13 mouse cellular contexts compared by ENCODE assay signal in genomic region chr13:51016956-51017703, GRCm38 (mm10).
A peak's percentile ranks its signal among the peaks of the same experiment; 100 is the strongest.
DNase-seq lines count a peak whose midpoint lies in the region; ATAC-seq and TF ChIP-seq lines count a peak whose summit lies in the region.
"Had no signal": no experiment of that assay in that cellular context is flagged by ENCODE, and none has a peak within 500 bp of the region (broad histone marks: within the 10 kb centered on the region; RNA-seq: fewer than 3 reads in every experiment).

No protein-coding gene starts in this region.

- no peaks in the 10 kb centered on the region for H3K27me3 ChIP-seq in forebrain, embryonic 10.5 days (ENCODE audit: poor library complexity, severe bottlenecking)
- no peaks in the 10 kb centered on the region for H3K27me3 ChIP-seq in forebrain, embryonic 14.5 days (replicated peaks; ENCODE audit: control insufficient read depth, insufficient read depth, low read length)
- no peaks in the 10 kb centered on the region for H3K27me3 ChIP-seq in midbrain, embryonic 10.5 days (ENCODE audit: low read depth, poor library complexity, severe bottlenecking)
- no peaks in the 10 kb centered on the region for H3K27me3 ChIP-seq in midbrain, embryonic 15.5 days (replicated peaks)
- H3K27me3 ChIP-seq in kidney, postnatal 0 days (ENCODE audit: insufficient read depth, low read length): no peaks in the 10 kb centered on the region
- H3K27me3 ChIP-seq: heart, embryonic 12.5 days; liver, embryonic 13.5 days had no signal

- H3K36me3 ChIP-seq in forebrain, embryonic 10.5 days (replicated peaks): no peaks in the 10 kb centered on the region
- H3K36me3 ChIP-seq in forebrain, embryonic 14.5 days (ENCODE audit: control insufficient read depth, insufficient read depth, low read length): no peaks in the 10 kb centered on the region
- H3K36me3 ChIP-seq in midbrain, embryonic 10.5 days: no peaks in the 10 kb centered on the region
- no peaks in the 10 kb centered on the region for H3K36me3 ChIP-seq in midbrain, embryonic 15.5 days (replicated peaks)
- H3K36me3 ChIP-seq in kidney, postnatal 0 days (ENCODE audit: insufficient read depth, low read length): no peaks in the 10 kb centered on the region
- H3K36me3 ChIP-seq: heart, embryonic 12.5 days; liver, embryonic 13.5 days had no signal

- H3K4me3 ChIP-seq in forebrain, embryonic 10.5 days: no peak overlapping the region
- H3K4me3 ChIP-seq in forebrain, embryonic 14.5 days (ENCODE audit: low read depth, low read length): no peak overlapping the region
- H3K4me3 ChIP-seq in midbrain, embryonic 10.5 days: no peak overlapping the region
- H3K4me3 ChIP-seq in midbrain, embryonic 15.5 days: no peak overlapping the region
- no peak overlapping the region for H3K4me3 ChIP-seq in kidney, postnatal 0 days (replicated peaks; ENCODE audit: low read depth, low read length)
- H3K4me3 ChIP-seq: heart, embryonic 12.5 days; liver, embryonic 13.5 days had no signal

- no peak for TF ChIP-seq CTCF in kidney, postnatal 0 days (IDR thresholded peaks at IDR 0.05; ENCODE audit: low read depth)

- H3K4me1 ChIP-seq in forebrain, embryonic 10.5 days: peaks cover 21% of the 10 kb centered on the region
- H3K4me1 ChIP-seq in forebrain, embryonic 14.5 days (ENCODE audit: control insufficient read depth, insufficient read depth, low read length): no peaks in the 10 kb centered on the region
- peaks cover 16% of the 10 kb centered on the region for H3K4me1 ChIP-seq in midbrain, embryonic 10.5 days
- H3K4me1 ChIP-seq in midbrain, embryonic 15.5 days: no peaks in the 10 kb centered on the region; the same call in 1 of the 2 replicates
- H3K4me1 ChIP-seq in kidney, postnatal 0 days (replicated peaks; ENCODE audit: insufficient read depth, low read length): peaks cover 5% of the 10 kb centered on the region
- H3K4me1 ChIP-seq: liver, embryonic 13.5 days had no signal

- H3K4me2 ChIP-seq in forebrain, embryonic 14.5 days (ENCODE audit: low read length): no peak overlapping the region
- no peak overlapping the region for H3K4me2 ChIP-seq in midbrain, embryonic 15.5 days
- H3K4me2 ChIP-seq in kidney, postnatal 0 days (ENCODE audit: low read length): peak overlapping the region; percentile 3; the same call in 1 of the 2 replicates
- H3K4me2 ChIP-seq: heart, embryonic 12.5 days; liver, embryonic 13.5 days; midbrain, embryonic 11.5 days had no signal

- 78% methylated on average over 16 of the region's 16 CpGs for WGBS in forebrain, embryonic 10.5 days
- 77% methylated on average over 16 of the region's 16 CpGs for WGBS in forebrain, embryonic 14.5 days
- WGBS in midbrain, embryonic 10.5 days: 80% methylated on average over 16 of the region's 16 CpGs
- WGBS in midbrain, embryonic 15.5 days: 81% methylated on average over 16 of the region's 16 CpGs
- WGBS in kidney, postnatal 0 days: 68% methylated on average over 16 of the region's 16 CpGs

- H3K9me3 ChIP-seq in forebrain, embryonic 10.5 days: no peaks in the 10 kb centered on the region
- no peaks in the 10 kb centered on the region for H3K9me3 ChIP-seq in forebrain, embryonic 14.5 days (replicated peaks; ENCODE audit: control insufficient read depth, low read length)
- H3K9me3 ChIP-seq in midbrain, embryonic 10.5 days (replicated peaks): no peaks in the 10 kb centered on the region
- no peaks in the 10 kb centered on the region for H3K9me3 ChIP-seq in midbrain, embryonic 15.5 days
- H3K9me3 ChIP-seq in kidney, postnatal 0 days (replicated peaks; ENCODE audit: low read length): no peaks in the 10 kb centered on the region
- H3K9me3 ChIP-seq: heart, embryonic 12.5 days; liver, embryonic 13.5 days had no signal

- intact Hi-C loops in left cerebral cortex, postnatal 36 days (cut with DNase I): no loop called here

- no peak for ATAC-seq in forebrain, embryonic 14.5 days
- no peak for ATAC-seq in midbrain, embryonic 15.5 days (replicated peaks)
- ATAC-seq in kidney, postnatal 0 days (replicated peaks; ENCODE audit: low FRiP score, low read depth): no peak

- peak overlapping the region; percentile 70 for H3K27ac ChIP-seq in forebrain, embryonic 10.5 days
- H3K27ac ChIP-seq in forebrain, embryonic 14.5 days (ENCODE audit: low read depth, low read length): no peak overlapping the region
- H3K27ac ChIP-seq in midbrain, embryonic 10.5 days (replicated peaks): 0 out of 2 replicates have a peak overlapping the region, but pooled peaks have one; percentile 9
- H3K27ac ChIP-seq in midbrain, embryonic 15.5 days: no peak overlapping the region
- H3K27ac ChIP-seq in kidney, postnatal 0 days: 0 out of 2 replicates have a peak overlapping the region, but pooled peaks have one; percentile 26
- H3K27ac ChIP-seq: liver, embryonic 13.5 days; stomach, postnatal 0 days had no signal

- no peak overlapping the region for H3K9ac ChIP-seq in forebrain, embryonic 14.5 days (ENCODE audit: low read length)
- H3K9ac ChIP-seq in midbrain, embryonic 15.5 days: no peak overlapping the region
- no peak overlapping the region for H3K9ac ChIP-seq in kidney, postnatal 0 days (ENCODE audit: low read depth, low read length)
- H3K9ac ChIP-seq: heart, embryonic 12.5 days; liver, embryonic 13.5 days had no signal

- no peak for DNase-seq in forebrain, embryonic 10.5 days (ENCODE audit: extremely low spot score, low spot score)
- no peak for DNase-seq in forebrain, embryonic 14.5 days (ENCODE audit: low spot score)
- no peak for DNase-seq in midbrain, embryonic 10.5 days (ENCODE audit: low spot score)
- no peak for DNase-seq in kidney, postnatal 0 days (ENCODE audit: low spot score)
- DNase-seq in left cerebral cortex, postnatal 36 days (ENCODE audit: low spot score in 2 of 2): no peak
- no peak for DNase-seq in frontal cortex, postnatal 10 days (ENCODE audit: low spot score in 2 of 2)
- no peak for DNase-seq in retina, embryonic 14.5 days (ENCODE audit: low spot score)
- DNase-seq: layer of hippocampus, postnatal 36 days; liver, embryonic 13.5 days had no signal

Comparison
In these comparisons a context has a peak if more than half of its experiments do, and no peak if none do; other contexts are left out.
1. H3K27ac ChIP-seq: peak in forebrain, embryonic 10.5 days (single experiment), midbrain, embryonic 10.5 days (single experiment) and kidney, postnatal 0 days (single experiment); none in forebrain, embryonic 14.5 days (single experiment) and midbrain, embryonic 15.5 days (single experiment).